ENCODE assay signal across 8 mouse cellular contexts in the genomic region with DNA sequence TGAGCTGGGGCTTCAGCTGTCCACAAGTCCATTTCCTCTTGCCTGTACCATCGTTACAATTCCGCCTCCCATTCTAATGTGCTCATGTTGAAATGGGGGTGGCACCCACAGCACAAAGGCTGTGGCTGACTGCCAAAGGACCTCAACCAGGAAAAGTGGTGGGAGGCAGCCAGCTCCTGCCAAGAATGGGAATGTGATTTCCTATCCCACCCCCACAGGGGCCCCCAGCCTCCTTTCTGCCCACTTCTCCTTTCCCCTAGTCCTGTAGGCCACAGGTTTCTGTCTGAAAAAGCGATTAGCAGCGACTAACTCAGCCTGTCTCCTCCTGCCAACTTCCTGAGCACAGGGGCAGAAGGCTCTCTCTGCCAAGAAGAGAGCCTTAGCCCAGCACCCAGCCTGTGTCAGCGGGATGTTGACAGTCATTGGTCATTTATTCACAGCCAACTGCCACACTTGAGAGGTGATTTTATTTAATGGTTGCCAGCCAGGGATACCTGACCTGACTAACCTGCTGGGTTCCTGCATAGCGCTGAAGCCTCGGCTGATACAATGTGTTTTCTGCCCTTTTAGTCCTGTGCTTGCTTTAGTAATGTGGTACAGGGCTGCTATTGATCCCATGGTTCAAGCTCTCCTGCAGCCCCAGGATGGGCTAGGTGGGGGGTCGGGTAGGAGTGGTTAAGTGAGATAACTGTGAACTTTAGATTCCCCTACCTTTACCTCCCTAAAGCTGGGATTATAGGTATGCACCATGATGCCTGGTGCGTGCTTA.
A peak's percentile ranks its signal among the peaks of the same experiment; 100 is the strongest.
DNase-seq lines count a peak whose midpoint lies in the region; ATAC-seq and TF ChIP-seq lines count a peak whose summit lies in the region.

No protein-coding gene starts in this region.

- TF ChIP-seq POLR2A in brain, embryonic 14.5 days (IDR thresholded peaks at IDR 0.05; ENCODE audit: borderline replicate concordance, extremely low read depth, insufficient read depth, insufficient read length, poor library complexity, severe bottlenecking): no peak

- H3K4me2 ChIP-seq in midbrain, embryonic 15.5 days: no peak overlapping the region

- 0 out of 2 replicates have a peak overlapping the region, but pooled peaks have one; percentile 38 for H3K27ac ChIP-seq in midbrain, embryonic 15.5 days

- no peak overlapping the region for H3K4me3 ChIP-seq in midbrain, embryonic 15.5 days

- peak; percentile 56; the same call in 1 of the 2 replicates for ATAC-seq in midbrain, embryonic 15.5 days (replicated peaks)

- no peak for TF ChIP-seq CTCF in brain, embryonic 14.5 days (IDR thresholded peaks at IDR 0.05; ENCODE audit: borderline replicate concordance, extremely low read depth, insufficient read depth, insufficient read length)

- no peaks in the 10 kb centered on the region for H3K36me3 ChIP-seq in midbrain, embryonic 15.5 days (replicated peaks)

- no peaks in the 10 kb centered on the region for H3K27me3 ChIP-seq in midbrain, embryonic 15.5 days (replicated peaks)

- intact Hi-C loops in left cerebral cortex, postnatal 4 days (cut with DNase I): no loop called here

- H3K9ac ChIP-seq in midbrain, embryonic 15.5 days: no peak overlapping the region

- peak; percentile 21 for DNase-seq in adrenal gland, adult 8-10 months
- no peak for DNase-seq in adrenal gland, postnatal 25 days
- DNase-seq in brain, embryonic 14.5 days (ENCODE audit: low read depth): peak; percentile 95
- DNase-seq in gastrocnemius, postnatal 25 days: peak; percentile 65
- peak; percentile 52 to 75 for DNase-seq in kidney, adult 8-10 months
- peak; percentile 74 for DNase-seq in left cerebral cortex, postnatal 4 days
- DNase-seq in embryo, embryonic 10.5 days (ENCODE audit: low spot score): no peak

- peaks cover 6% of the 10 kb centered on the region; the same call in 1 of the 2 replicates for H3K4me1 ChIP-seq in midbrain, embryonic 15.5 days

- WGBS in midbrain, embryonic 15.5 days: 54% methylated on average over 9 of the region's 9 CpGs

- no peaks in the 10 kb centered on the region for H3K9me3 ChIP-seq in midbrain, embryonic 15.5 days

Comparison
In these comparisons a context has a peak if more than half of its experiments do, and no peak if none do; other contexts are left out.
1. DNase-seq: peak in adrenal gland, adult 8-10 months (single experiment), brain, embryonic 14.5 days (single experiment), gastrocnemius, postnatal 25 days (single experiment), kidney, adult 8-10 months (2 of 2) and left cerebral cortex, postnatal 4 days (single experiment); none in adrenal gland, postnatal 25 days (single experiment) and embryo, embryonic 10.5 days (single experiment).